Mouse (Mus musculus): ENCODE measurements around the gene Echdc3. TPM values are rescaled to one million over a fixed set of nuclear protein-coding genes. Genes with fewer than 3 reads are reported as not detected.

Echdc3 gene
- 0.93 and 1.1 TPM in 2 replicates for total RNA-seq (2017)

- ATAC-seq (ENCODE audit: extremely low read depth, insufficient number of reproducible peaks, low FRiP score, poor library complexity, severe bottlenecking) = peak; percentile 39
Observed at GRCm38 (mm10) chr2:6212724-6213511, at the start of gene Echdc3. Echdc3 (minus strand) TSS chr2:6213033.

GRCm38 (mm10) chr2:6261718-6262117 lies 48.9 kb upstream of the Echdc3 start:
- ATAC-seq (ENCODE audit: extremely low read depth, insufficient number of reproducible peaks, low FRiP score, poor library complexity, severe bottlenecking) = no peak

GRCm38 (mm10) chr2:6261201-6261672 lies 48.4 kb upstream of the Echdc3 start:
- ATAC-seq (ENCODE audit: extremely low read depth, insufficient number of reproducible peaks, low FRiP score, poor library complexity, severe bottlenecking) = no peak

- ATAC-seq (ENCODE audit: extremely low read depth, insufficient number of reproducible peaks, low FRiP score, poor library complexity, severe bottlenecking) = no peak
Observed at GRCm38 (mm10) chr2:6260661-6261060, 47.8 kb upstream of the Echdc3 start.

GRCm38 (mm10) chr2:6259182-6259581 lies 46.3 kb upstream of the Echdc3 start:
- ATAC-seq (ENCODE audit: extremely low read depth, insufficient number of reproducible peaks, low FRiP score, poor library complexity, severe bottlenecking) = no peak

GRCm38 (mm10) chr2:6258026-6258425 lies 45.2 kb upstream of the Echdc3 start:
- ATAC-seq (ENCODE audit: extremely low read depth, insufficient number of reproducible peaks, low FRiP score, poor library complexity, severe bottlenecking) = no peak

GRCm38 (mm10) chr2:6257146-6257545 lies 44.3 kb upstream of the Echdc3 start:
- ATAC-seq (ENCODE audit: extremely low read depth, insufficient number of reproducible peaks, low FRiP score, poor library complexity, severe bottlenecking) = no peak

GRCm38 (mm10) chr2:6255989-6256841 lies 43.4 kb upstream of the Echdc3 start:
- peak; percentile 82 for ATAC-seq (ENCODE audit: extremely low read depth, insufficient number of reproducible peaks, low FRiP score, poor library complexity, severe bottlenecking)

- ATAC-seq (ENCODE audit: extremely low read depth, insufficient number of reproducible peaks, low FRiP score, poor library complexity, severe bottlenecking) = no peak
Observed at GRCm38 (mm10) chr2:6255402-6255988, 42.7 kb upstream of the Echdc3 start.

GRCm38 (mm10) chr2:6252491-6252890 lies 39.7 kb upstream of the Echdc3 start:
- no peak for ATAC-seq (ENCODE audit: extremely low read depth, insufficient number of reproducible peaks, low FRiP score, poor library complexity, severe bottlenecking)

- peak; percentile 48; the same call in 1 of the 2 replicates for ATAC-seq (ENCODE audit: extremely low read depth, insufficient number of reproducible peaks, low FRiP score, poor library complexity, severe bottlenecking)
Observed at GRCm38 (mm10) chr2:6251076-6251496, 38.3 kb upstream of the Echdc3 start.

GRCm38 (mm10) chr2:6241446-6241845 lies 28.6 kb upstream of the Echdc3 start:
- ATAC-seq (ENCODE audit: extremely low read depth, insufficient number of reproducible peaks, low FRiP score, poor library complexity, severe bottlenecking) = no peak

- ATAC-seq (ENCODE audit: extremely low read depth, insufficient number of reproducible peaks, low FRiP score, poor library complexity, severe bottlenecking) = no peak
Observed at GRCm38 (mm10) chr2:6240072-6240471, 27.2 kb upstream of the Echdc3 start.

- no peak for ATAC-seq (ENCODE audit: extremely low read depth, insufficient number of reproducible peaks, low FRiP score, poor library complexity, severe bottlenecking)
Observed at GRCm38 (mm10) chr2:6239333-6239732, 26.5 kb upstream of the Echdc3 start.

GRCm38 (mm10) chr2:6238679-6239078 lies 25.8 kb upstream of the Echdc3 start:
- no peak for ATAC-seq (ENCODE audit: extremely low read depth, insufficient number of reproducible peaks, low FRiP score, poor library complexity, severe bottlenecking)

GRCm38 (mm10) chr2:6238244-6238643 lies 25.4 kb upstream of the Echdc3 start:
- ATAC-seq (ENCODE audit: extremely low read depth, insufficient number of reproducible peaks, low FRiP score, poor library complexity, severe bottlenecking) = no peak

- no peak for ATAC-seq (ENCODE audit: extremely low read depth, insufficient number of reproducible peaks, low FRiP score, poor library complexity, severe bottlenecking)
Observed at GRCm38 (mm10) chr2:6233353-6233752, 20.5 kb upstream of the Echdc3 start.

GRCm38 (mm10) chr2:6232755-6233154 lies 19.9 kb upstream of the Echdc3 start:
- no peak for ATAC-seq (ENCODE audit: extremely low read depth, insufficient number of reproducible peaks, low FRiP score, poor library complexity, severe bottlenecking)

- no peak for ATAC-seq (ENCODE audit: extremely low read depth, insufficient number of reproducible peaks, low FRiP score, poor library complexity, severe bottlenecking)
Observed at GRCm38 (mm10) chr2:6230865-6231264, 18.0 kb upstream of the Echdc3 start.

All from neutrophil, adult 5-6 weeks (primary cell).